Mouse (Mus musculus) stomach, postnatal 0 days (tissue): ENCODE results near the gene Lrmda.

Source experiments
- CTCF ChIP-seq: IDR thresholded peaks from 2 replicates; pipeline ENCODE4 v1.5.1; 2016; ENCODE audit warnings: antibody characterized with exemption, low read depth, mild to moderate bottlenecking, moderate library complexity
- EP300 ChIP-seq: optimal IDR thresholded peaks from 2 replicates; pipeline ENCODE3; 2016; ENCODE audit warnings: antibody characterized with exemption

- TF ChIP-seq CTCF (no peak), EP300 (no peak)
Observed at GRCm38 (mm10) chr14:22630361-22630867, 610.9 kb downstream of the Lrmda start.
